Mouse (Mus musculus) liver, adult 2 months (tissue): ENCODE results near the gene Ptprs. TPM values are rescaled to one million over a fixed set of nuclear protein-coding genes. Genes with fewer than 3 reads are reported as not detected.

Experiments used
- DNase-seq: peaks from one replicate; pipeline ENCODE4 v3.0.0-alpha.2; 2011; ENCODE audit warnings: low read depth, low spot score; ENCODE audit errors: extremely low read depth
- H3K27ac ChIP-seq: fragments of 200-500 bp; replicated peaks from 2 replicates; pipeline ENCODE4 v1.5.1; 2012; ENCODE audit warnings: low read depth, mild to moderate bottlenecking, control low read depth, inconsistent platforms, low read length; ENCODE audit not compliant: insufficient read depth
- H3K27me3 ChIP-seq: fragments of 200-500 bp; 2 replicates; pipeline ENCODE4 v1.6.1; 2012; ENCODE audit warnings: mild to moderate bottlenecking, moderate library complexity, low read length, inconsistent platforms; ENCODE audit not compliant: control insufficient read depth, insufficient read depth
- H3K36me3 ChIP-seq: fragments of 200-500 bp; 2 replicates; pipeline ENCODE4 v1.6.1; 2012; ENCODE audit warnings: low read length, inconsistent platforms; ENCODE audit not compliant: control insufficient read depth, insufficient read depth
- H3K4me1 ChIP-seq: fragments of 200-500 bp; 2 replicates; pipeline ENCODE4 v1.6.1; 2011; ENCODE audit warnings: low read length; ENCODE audit not compliant: control insufficient read depth, insufficient read depth
- H3K4me3 ChIP-seq: fragments of 200-500 bp; 2 replicates; pipeline ENCODE4 v1.5.1; 2011; ENCODE audit warnings: low read depth, mild to moderate bottlenecking, control low read depth, low read length, moderate library complexity; ENCODE audit not compliant: insufficient read depth
- H3K79me2 ChIP-seq: fragments of 200-500 bp; 2 replicates; pipeline ENCODE4 v1.6.1; 2012; ENCODE audit warnings: inconsistent platforms, mild to moderate bottlenecking, low read length, moderate library complexity; ENCODE audit not compliant: control insufficient read depth, insufficient read depth
- H3K9ac ChIP-seq: fragments of 200-500 bp; 2 replicates; pipeline ENCODE4 v1.6.1; 2012; ENCODE audit warnings: low read depth, mild to moderate bottlenecking, control low read depth, inconsistent platforms, low read length
- CTCF ChIP-seq: fragments of 200-500 bp; IDR thresholded peaks from 2 replicates; pipeline ENCODE4 v1.5.1; 2011; ENCODE audit warnings: low read depth, low read length, control low read depth
- POLR2A ChIP-seq: fragments of 200-500 bp; IDR thresholded peaks from 2 replicates; pipeline ENCODE4 v1.6.1; 2011; ENCODE audit warnings: low read length, control low read depth; ENCODE audit not compliant: insufficient read depth; ENCODE audit errors: extremely low read depth
- WGBS: fragments of 180-500 bp; shearing (Covaris S2); methylation state at CpG from one replicate; pipeline ENCODE4 v1.1.7; 2018; 5-methylcytosine and 5-hydroxymethylcytosine counted together
- polyA plus RNA-seq: library from polyadenylated mRNA; depleted of rRNA; stranded (reverse); fragments of >200 nt; gene quantifications from 2 replicates; pipeline ENCODE4 v1.2.3, GENCODE M21; 2012
- total RNA-seq: library from RNA; depleted of rRNA; stranded (reverse); fragments of >200 nt; gene quantifications from 2 replicates; pipeline ENCODE4 v1.2.3, GENCODE M21; 2014

The Ptprs gene
- total and polyA plus RNA-seq, 2 experiments: 4.4 to 10.2 TPM

DNA sequence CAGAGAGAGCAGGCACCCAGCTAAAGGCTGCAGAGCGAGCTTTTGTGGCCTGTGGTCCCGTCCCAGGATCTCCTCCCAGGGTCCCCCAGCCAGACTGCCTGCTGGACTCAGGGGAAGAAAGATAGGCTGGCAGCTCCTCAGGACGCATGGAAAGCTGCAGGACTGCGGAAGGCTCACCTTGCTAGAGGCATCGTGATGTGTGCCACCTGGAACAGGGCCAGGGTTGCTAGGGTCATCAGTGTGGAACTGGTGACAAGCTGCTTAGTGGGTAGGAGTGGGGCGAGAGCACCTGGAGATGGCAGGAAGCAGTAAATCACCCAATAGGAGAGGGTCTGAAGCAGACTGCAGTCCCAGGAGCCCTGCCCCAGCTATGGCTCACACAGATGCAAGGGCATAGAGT, 88.7 kb downstream of the Ptprs start:
- Histone ChIP-seq H3K9ac (no peak overlapping the region), H3K27me3 (no peaks in the 10 kb centered on the region), H3K27ac (no peak overlapping the region), H3K4me1 (no peaks in the 10 kb centered on the region), H3K79me2 (no peaks in the 10 kb centered on the region), H3K36me3 (no peaks in the 10 kb centered on the region), H3K4me3 (no peak overlapping the region)
- TF ChIP-seq POLR2A (no peak), CTCF (no peak)
- DNase-seq: no peak
- 72% methylated on average over 6 of the region's 6 CpGs for WGBS

GRCm38 (mm10) chr17:56384903-56385302, 91.4 kb downstream of the Ptprs start:
- no peaks in the 10 kb centered on the region for H3K79me2 ChIP-seq
- no peak overlapping the region for H3K9ac ChIP-seq
- TF ChIP-seq CTCF (no peak), POLR2A (no peak)
- no peaks in the 10 kb centered on the region for H3K27me3 ChIP-seq
- H3K4me3 ChIP-seq: no peak overlapping the region
- H3K36me3 ChIP-seq: no peaks in the 10 kb centered on the region
- no peaks in the 10 kb centered on the region for H3K4me1 ChIP-seq
- WGBS: 92% methylated on average over 6 of the region's 6 CpGs
- H3K27ac ChIP-seq: no peak overlapping the region
- no peak for DNase-seq

GRCm38 (mm10) chr17:56382997-56383396, 93.3 kb downstream of the Ptprs start:
- no peak for DNase-seq
- TF ChIP-seq CTCF (no peak), POLR2A (no peak)
- Histone ChIP-seq H3K4me3 (no peak overlapping the region), H3K79me2 (no peaks in the 10 kb centered on the region), H3K36me3 (no peaks in the 10 kb centered on the region; the same call in 1 of the 2 replicates), H3K27me3 (no peaks in the 10 kb centered on the region), H3K9ac (no peak overlapping the region), H3K4me1 (no peaks in the 10 kb centered on the region), H3K27ac (no peak overlapping the region)
- WGBS: 83% methylated on average over 8 of the region's 8 CpGs

GRCm38 (mm10) chr17:56381183-56381582, 95.1 kb downstream of the Ptprs start:
- 94% methylated on average over 5 of the region's 5 CpGs for WGBS

GRCm38 (mm10) chr17:56380286-56380685, 96.0 kb downstream of the Ptprs start:
- no peak overlapping the region for H3K9ac ChIP-seq
- H3K27ac ChIP-seq: no peak overlapping the region
- no peaks in the 10 kb centered on the region for H3K27me3 ChIP-seq
- no peak for DNase-seq
- H3K4me3 ChIP-seq: no peak overlapping the region
- H3K4me1 ChIP-seq: no peaks in the 10 kb centered on the region
- no peak for TF ChIP-seq CTCF
- TF ChIP-seq POLR2A: no peak
- 75% methylated on average over 6 of the region's 6 CpGs for WGBS
- no peaks in the 10 kb centered on the region for H3K79me2 ChIP-seq
- no peaks in the 10 kb centered on the region; the same call in 1 of the 2 replicates for H3K36me3 ChIP-seq

More at GRCm38 (mm10) chr17:56381183-56381582, 95.1 kb downstream of the Ptprs start:
- Histone ChIP-seq H3K4me3 (no peak overlapping the region), H3K9ac (no peak overlapping the region), H3K79me2 (no peaks in the 10 kb centered on the region), H3K36me3 (no peaks in the 10 kb centered on the region; the same call in 1 of the 2 replicates), H3K4me1 (no peaks in the 10 kb centered on the region), H3K27ac (no peak overlapping the region), H3K27me3 (no peaks in the 10 kb centered on the region)
- TF ChIP-seq CTCF: no peak
- no peak for TF ChIP-seq POLR2A
- no peak for DNase-seq

DNA sequence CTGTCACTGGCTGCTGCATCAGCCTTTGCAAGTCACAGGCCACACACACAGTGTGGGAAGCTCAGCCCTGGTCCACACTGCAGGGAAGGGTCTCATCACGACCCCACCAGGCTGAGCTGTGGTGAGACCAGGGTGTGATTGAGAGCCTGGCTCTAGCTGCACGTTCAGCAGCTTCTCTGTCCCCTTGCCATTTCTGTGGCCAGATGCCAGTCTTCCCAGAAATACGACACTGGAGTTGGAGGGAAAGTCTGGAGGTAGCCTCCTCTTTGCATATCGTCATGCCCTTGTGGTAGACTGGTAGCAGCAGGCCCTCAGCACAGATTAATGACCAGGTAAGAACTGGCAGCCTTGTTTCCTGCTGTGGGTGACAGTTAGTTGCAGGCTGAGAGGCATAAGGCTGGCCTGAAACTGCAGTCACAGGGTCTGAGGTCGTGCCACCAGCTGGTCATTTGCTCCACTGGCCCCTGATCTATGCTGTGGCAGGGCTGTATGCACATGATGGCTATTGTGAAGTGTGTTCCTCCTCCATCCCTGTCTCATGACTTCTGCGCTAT, 96.9 kb downstream of the Ptprs start:
- no peaks in the 10 kb centered on the region; the same call in 1 of the 2 replicates for H3K36me3 ChIP-seq
- H3K4me3 ChIP-seq: no peak overlapping the region
- H3K9ac ChIP-seq: no peak overlapping the region
- no peaks in the 10 kb centered on the region for H3K27me3 ChIP-seq
- TF ChIP-seq POLR2A (no peak), CTCF (no peak)
- 89% methylated on average over 6 of the region's 6 CpGs for WGBS
- H3K4me1 ChIP-seq: no peaks in the 10 kb centered on the region
- DNase-seq: no peak
- H3K27ac ChIP-seq: no peak overlapping the region
- no peaks in the 10 kb centered on the region for H3K79me2 ChIP-seq
